ENCODE assay signal across 8 mouse cellular contexts in genomic region chr16:92487489-92487888, GRCm38 (mm10). TPM values are rescaled to one million over a fixed set of nuclear protein-coding genes. Genes with fewer than 3 reads are reported as not detected.
DNase-seq lines count a peak whose midpoint lies in the region.

No protein-coding gene starts in this region.

- DNase-seq in adrenal gland, postnatal 14 days: peak; percentile 43
- no peak for DNase-seq in adrenal gland, postnatal 25 days
- peak; percentile 42 to 54 for DNase-seq in layer of hippocampus, postnatal 10 days (ENCODE audit: low spot score in 2 of 2)
- DNase-seq in layer of hippocampus, postnatal 36 days: no peak
- peak; percentile 79 for DNase-seq in ZHBTc4 (ENCODE audit: low read depth, low spot score)
- peak; percentile 71 for DNase-seq in induced T-regulatory cell, adult 2 months (ENCODE audit: low read depth)
- DNase-seq in retina, embryonic 14.5 days (ENCODE audit: low spot score): peak; percentile 64
- no peak for DNase-seq in urinary bladder, adult 2 months (ENCODE audit: low spot score)

RNA-seq across cellular contexts. Expression of gene Clic6, which starts 2.0 kb away (rescaled TPM):
- 0.34 and 0.70 TPM in 2 replicates for total RNA-seq in adrenal gland, postnatal 14 days (2021)
- not detected in 2 replicates for total RNA-seq in adrenal gland, postnatal 25 days (2021)
- total RNA-seq in layer of hippocampus, postnatal 10 days (2021): 1 to 10 TPM in 1 of 2 experiments, under 1 TPM in 1; 0.56 to 5.3 TPM
- 1 to 10 TPM in 1 of 2 experiments, under 1 TPM in 1; 1.00 to 3.7 TPM for total RNA-seq in layer of hippocampus, postnatal 36 days (2021)
- polyA plus RNA-seq in urinary bladder, adult 2 months (2012; rRNA removed): 0.25 and 0.27 TPM in 2 replicates

RNA-seq across cellular contexts. Expression of gene Rcan1, which starts 16.8 kb away (rescaled TPM):
- total RNA-seq in adrenal gland, postnatal 14 days (2021): 16.6 and 16.9 TPM in 2 replicates
- 14.7 and 16.2 TPM in 2 replicates for total RNA-seq in adrenal gland, postnatal 25 days (2021)
- 10 to 100 TPM; 40.4 to 43.8 TPM for total RNA-seq in layer of hippocampus, postnatal 10 days (2021)
- 10 to 100 TPM; 44.8 to 46.5 TPM for total RNA-seq in layer of hippocampus, postnatal 36 days (2021)
- polyA plus RNA-seq in urinary bladder, adult 2 months (2012; rRNA removed): 24.9 and 26.4 TPM in 2 replicates

Comparison
In these comparisons a context has a peak if more than half of its experiments do, and no peak if none do; other contexts are left out.
1. DNase-seq: peak in adrenal gland, postnatal 14 days (single experiment), layer of hippocampus, postnatal 10 days (2 of 2), ZHBTc4 (single experiment), induced T-regulatory cell, adult 2 months (single experiment) and retina, embryonic 14.5 days (single experiment); none in adrenal gland, postnatal 25 days (single experiment), layer of hippocampus, postnatal 36 days (0 of 2) and urinary bladder, adult 2 months (single experiment).